Mouse (Mus musculus) intestine, embryonic 14.5 days (tissue): ENCODE measurements around the gene Slc32a1. TPM values are rescaled to one million over a fixed set of nuclear protein-coding genes. Genes with fewer than 3 reads are reported as not detected.

ENCODE experiments used
- ATAC-seq: fragments of 200-750 bp; cut with Nextera tagmentation; replicated peaks from 2 replicates; pipeline ENCODE4 v1.8.0; 2017; ENCODE audit warnings: low read depth, moderate number of reproducible peaks, moderate TSS enrichment, moderate library complexity; ENCODE audit not compliant: low FRiP score, low TSS enrichment
- DNase-seq: peaks from one replicate; pipeline ENCODE4 v3.0.0-alpha.2; 2018; ENCODE audit warnings: low spot score
- H3K27ac ChIP-seq: fragments of 300-500 bp; sonication (generic); 2 replicates; pipeline ENCODE4 v1.5.1; 2014; ENCODE audit warnings: low read depth, mild to moderate bottlenecking, control low read depth
- H3K27me3 ChIP-seq: fragments of 300-500 bp; sonication (generic); replicated peaks from 2 replicates; pipeline ENCODE4 v1.6.1; 2014; ENCODE audit warnings: low read length, control low read depth; ENCODE audit not compliant: control insufficient read depth, insufficient read depth
- H3K36me3 ChIP-seq: fragments of 300-500 bp; sonication (generic); 2 replicates; pipeline ENCODE4 v1.6.1; 2014; ENCODE audit warnings: low read length, control low read depth; ENCODE audit not compliant: control insufficient read depth, insufficient read depth
- H3K4me1 ChIP-seq: fragments of 300-500 bp; sonication (generic); replicated peaks from 2 replicates; pipeline ENCODE4 v1.6.1; 2014; ENCODE audit warnings: low read length, control low read depth, mixed read lengths; ENCODE audit not compliant: control insufficient read depth, insufficient read depth
- H3K4me2 ChIP-seq: fragments of 300-500 bp; sonication (generic); 2 replicates; pipeline ENCODE4 v1.6.1; 2014; ENCODE audit warnings: low read length
- H3K4me3 ChIP-seq: fragments of 300-500 bp; sonication (generic); 2 replicates; pipeline ENCODE4 v1.5.1; 2014; ENCODE audit warnings: low read depth, low read length, control low read depth, mixed read lengths
- H3K9ac ChIP-seq: fragments of 300-500 bp; sonication (generic); 2 replicates; pipeline ENCODE4 v1.6.1; 2014; ENCODE audit warnings: mild to moderate bottlenecking, low read length
- H3K9me3 ChIP-seq: fragments of 300-500 bp; sonication (generic); 2 replicates; pipeline ENCODE4 v1.6.1; 2016; ENCODE audit warnings: low read length, control low read depth; ENCODE audit not compliant: control insufficient read depth
- WGBS: fragments of 180-500 bp; shearing (Covaris S2); extraction: QIAGEN DNeasy Blood & Tissue Kit; methylation state at CpG from one replicate; pipeline ENCODE4 v1.1.7; 2014; 5-methylcytosine and 5-hydroxymethylcytosine counted together
- polyA plus RNA-seq: library from polyadenylated mRNA; unstranded; fragments of >200 nt; fragmentation: Nextera tagmentation; extraction: Ambion mirVana; gene quantifications from 2 replicates; pipeline ENCODE4 v1.2.1, GENCODE M21; 2014

Slc32a1 gene
- polyA plus RNA-seq, 1 experiment from 2014 or later = not detected

GRCm38 (mm10) chr2:158641869-158642268 is 31.3 kb downstream of the Slc32a1 start:
- Histone ChIP-seq H3K9me3 (no peaks in the 10 kb centered on the region), H3K36me3 (peaks cover 40% of the 10 kb centered on the region), H3K4me1 (no peaks in the 10 kb centered on the region), H3K27ac (no peak overlapping the region), H3K4me3 (no peak overlapping the region), H3K4me2 (no peak overlapping the region), H3K27me3 (no peaks in the 10 kb centered on the region), H3K9ac (no peak overlapping the region)
- peak; percentile 72 for DNase-seq
- 10% methylated on average over 2 of the region's 2 CpGs for WGBS
- ATAC-seq = no peak

GRCm38 (mm10) chr2:158642587-158642986 is 32.0 kb downstream of the Slc32a1 start:
- 89% methylated on average over 2 of the region's 2 CpGs for WGBS

GRCm38 (mm10) chr2:158643791-158644190 is 33.2 kb downstream of the Slc32a1 start:
- Histone ChIP-seq H3K36me3 (peaks cover 21% of the 10 kb centered on the region), H3K9me3 (no peaks in the 10 kb centered on the region), H3K4me3 (no peak overlapping the region), H3K4me2 (no peak overlapping the region), H3K27me3 (no peaks in the 10 kb centered on the region), H3K4me1 (no peaks in the 10 kb centered on the region), H3K27ac (no peak overlapping the region), H3K9ac (no peak overlapping the region)
- WGBS = 70% methylated on average over 3 of the region's 3 CpGs
- DNase-seq (no peak), ATAC-seq (no peak)

More at GRCm38 (mm10) chr2:158642587-158642986, 32.0 kb downstream of the Slc32a1 start:
- H3K4me2 ChIP-seq = no peak overlapping the region
- H3K27me3 ChIP-seq = no peaks in the 10 kb centered on the region
- DNase-seq (no peak), ATAC-seq (no peak)
- H3K9me3 ChIP-seq = no peaks in the 10 kb centered on the region
- no peak overlapping the region for H3K9ac ChIP-seq
- H3K4me3 ChIP-seq = no peak overlapping the region
- peaks cover 33% of the 10 kb centered on the region for H3K36me3 ChIP-seq
- no peaks in the 10 kb centered on the region for H3K4me1 ChIP-seq
- H3K27ac ChIP-seq = no peak overlapping the region

DNA sequence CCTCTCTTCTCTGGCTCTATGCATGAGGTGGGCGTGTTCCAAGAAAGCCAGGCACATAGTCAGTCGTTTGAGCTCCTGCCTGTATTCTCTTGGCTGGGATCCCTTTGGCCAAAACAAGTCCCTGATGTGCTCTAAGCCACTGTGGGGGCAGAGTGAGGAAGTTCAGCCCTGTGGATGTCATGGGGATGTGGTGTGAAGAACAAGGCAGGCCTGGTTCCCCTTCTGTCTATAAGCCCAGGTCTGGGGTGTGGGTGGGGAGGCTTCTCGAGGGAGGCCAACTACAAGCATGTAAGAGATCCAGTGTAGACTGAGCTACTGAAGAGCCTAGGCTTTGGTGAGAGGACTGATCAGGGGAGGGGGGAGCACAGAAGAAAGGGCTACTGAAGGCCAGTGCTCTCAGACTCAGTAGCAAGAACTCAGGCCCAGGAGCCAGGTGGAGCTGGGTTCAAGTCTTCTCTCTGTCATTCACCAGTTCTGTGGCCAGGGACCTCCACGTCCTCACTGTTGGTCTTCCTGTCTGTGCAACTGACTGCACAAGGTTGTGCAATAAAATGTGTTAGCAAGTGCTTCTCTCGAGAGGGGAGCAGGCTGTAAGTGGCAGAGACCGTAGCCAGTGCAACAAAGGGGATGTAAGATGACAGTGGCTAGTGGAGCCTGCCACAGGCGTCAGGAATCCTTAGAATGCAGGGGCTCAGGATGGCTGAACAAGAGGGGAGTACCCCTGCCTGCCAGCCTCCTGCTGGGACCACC is 40.8 kb downstream of the Slc32a1 start:
- Histone ChIP-seq H3K36me3 (no peaks in the 10 kb centered on the region), H3K27me3 (no peaks in the 10 kb centered on the region), H3K4me1 (no peaks in the 10 kb centered on the region), H3K9me3 (no peaks in the 10 kb centered on the region), H3K4me2 (no peak overlapping the region), H3K27ac (no peak overlapping the region), H3K4me3 (no peak overlapping the region), H3K9ac (no peak overlapping the region)
- DNase-seq (no peak), ATAC-seq (no peak)
- 61% methylated on average over 7 of the region's 7 CpGs for WGBS

DNA sequence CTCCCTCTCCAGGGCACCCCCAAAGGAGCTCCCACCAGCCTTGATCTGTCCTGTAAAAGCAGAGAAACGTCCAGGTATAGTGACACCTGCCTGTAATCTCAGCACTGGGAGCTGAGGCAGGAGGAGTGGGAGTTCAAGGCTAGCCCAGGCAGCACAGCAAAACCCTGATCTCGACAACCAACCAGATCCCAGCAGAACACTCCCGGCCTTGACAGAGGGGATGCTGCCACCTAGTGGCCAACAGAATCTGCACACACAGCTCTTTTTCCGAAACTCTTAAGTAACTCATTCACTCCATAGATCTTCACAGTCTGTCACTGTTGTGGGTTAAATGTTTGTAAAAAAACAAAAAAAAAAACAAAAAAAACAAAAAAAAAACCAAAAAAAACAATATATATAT is 42.4 kb downstream of the Slc32a1 start:
- ATAC-seq (0 out of 2 replicates have a peak, but pooled peaks have one; percentile 36), DNase-seq (peak; percentile 84)
- H3K4me3 ChIP-seq = no peak overlapping the region
- no peaks in the 10 kb centered on the region for H3K27me3 ChIP-seq
- no peak overlapping the region for H3K4me2 ChIP-seq
- WGBS = 7% methylated on average over 4 of the region's 4 CpGs
- H3K36me3 ChIP-seq = no peaks in the 10 kb centered on the region
- no peak overlapping the region for H3K27ac ChIP-seq
- no peak overlapping the region for H3K9ac ChIP-seq
- H3K4me1 ChIP-seq = no peaks in the 10 kb centered on the region
- no peaks in the 10 kb centered on the region for H3K9me3 ChIP-seq

GRCm38 (mm10) chr2:158654717-158655116 is 44.1 kb downstream of the Slc32a1 start:
- Histone ChIP-seq H3K27me3 (no peaks in the 10 kb centered on the region), H3K4me2 (no peak overlapping the region), H3K9ac (no peak overlapping the region), H3K4me1 (peaks cover 9% of the 10 kb centered on the region), H3K27ac (no peak overlapping the region), H3K9me3 (no peaks in the 10 kb centered on the region), H3K36me3 (no peaks in the 10 kb centered on the region), H3K4me3 (no peak overlapping the region)
- ATAC-seq = no peak
- DNase-seq = no peak
- WGBS = 64% methylated on average over 9 of the region's 9 CpGs

DNA sequence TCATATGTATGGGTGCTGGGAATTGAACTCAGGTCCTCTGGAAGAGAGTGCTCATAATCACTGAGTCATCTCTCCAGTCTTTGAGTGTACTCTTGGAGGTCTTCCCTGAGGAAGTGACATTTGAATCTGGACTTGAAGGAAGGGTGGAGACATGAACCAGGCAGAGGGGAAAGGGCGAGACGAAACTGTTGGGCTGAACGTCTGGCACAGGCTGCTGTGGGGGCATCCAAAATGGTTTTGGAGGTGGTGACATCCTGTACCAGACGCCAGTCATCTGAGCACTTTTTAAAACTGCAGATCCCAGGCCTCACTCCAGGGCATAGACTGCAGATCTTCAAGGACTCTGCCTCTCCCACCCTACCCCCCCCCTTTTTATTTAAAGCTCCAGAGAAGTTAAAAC is 45.2 kb downstream of the Slc32a1 start:
- WGBS = 72% methylated on average over 4 of the region's 4 CpGs
- no peak overlapping the region for H3K4me2 ChIP-seq
- no peak overlapping the region for H3K27ac ChIP-seq
- H3K4me1 ChIP-seq = peaks cover 9% of the 10 kb centered on the region
- ATAC-seq (no peak), DNase-seq (no peak)
- H3K36me3 ChIP-seq = no peaks in the 10 kb centered on the region
- H3K27me3 ChIP-seq = no peaks in the 10 kb centered on the region
- H3K9me3 ChIP-seq = no peaks in the 10 kb centered on the region
- H3K4me3 ChIP-seq = no peak overlapping the region
- no peak overlapping the region for H3K9ac ChIP-seq

GRCm38 (mm10) chr2:158658822-158659221 is 48.3 kb downstream of the Slc32a1 start:
- Histone ChIP-seq H3K4me3 (no peak overlapping the region), H3K27me3 (no peaks in the 10 kb centered on the region), H3K4me1 (peaks cover 9% of the 10 kb centered on the region), H3K36me3 (no peaks in the 10 kb centered on the region), H3K9ac (no peak overlapping the region), H3K9me3 (no peaks in the 10 kb centered on the region), H3K4me2 (no peak overlapping the region), H3K27ac (peak overlapping the region; percentile 39; the same call in 1 of the 2 replicates)
- 35% methylated on average over 6 of the region's 6 CpGs for WGBS
- ATAC-seq (peak; percentile 36; the same call in 1 of the 2 replicates), DNase-seq (no peak)

DNA sequence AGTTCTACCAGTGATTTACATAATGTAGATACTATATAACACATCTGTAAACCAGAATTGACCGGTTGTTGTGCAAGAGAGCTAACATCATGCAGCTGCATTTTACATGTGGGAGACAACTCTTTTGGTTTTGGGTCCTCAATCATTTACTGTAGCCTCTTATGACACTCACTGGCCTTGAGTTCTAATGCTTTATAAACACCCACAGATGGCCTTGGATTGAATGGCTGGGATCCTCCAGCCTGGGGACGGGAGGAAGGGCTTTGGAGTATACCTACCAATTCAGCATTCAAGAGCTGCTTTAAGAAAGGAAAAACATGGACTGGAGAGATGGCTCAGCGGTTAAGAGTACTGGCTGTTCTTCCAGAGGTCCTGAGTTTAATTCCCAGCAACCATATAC is 48.8 kb downstream of the Slc32a1 start:
- no peak for DNase-seq
- peak overlapping the region; percentile 39; the same call in 1 of the 2 replicates for H3K27ac ChIP-seq
- H3K4me3 ChIP-seq = no peak overlapping the region
- H3K4me1 ChIP-seq = peaks cover 9% of the 10 kb centered on the region
- H3K36me3 ChIP-seq = no peaks in the 10 kb centered on the region
- H3K27me3 ChIP-seq = no peaks in the 10 kb centered on the region
- 60% methylated on average over 3 of the region's 3 CpGs for WGBS
- no peak overlapping the region for H3K9ac ChIP-seq
- H3K9me3 ChIP-seq = no peaks in the 10 kb centered on the region
- no peak for ATAC-seq
- H3K4me2 ChIP-seq = no peak overlapping the region
